Mouse (Mus musculus) cerebellum, adult 18-20 months (tissue): ENCODE data around the gene D630045J12Rik.

Source experiments
- DNase-seq, 2 experiments: peaks; one replicate each; pipeline ENCODE4 v3.0.0; 2021

D630045J12Rik gene

GRCm38 (mm10) chr6:38087242-38088026 lies 166.4 kb downstream of the D630045J12Rik start:
- DNase-seq = no peak

GRCm38 (mm10) chr6:38083204-38083603 lies 170.6 kb downstream of the D630045J12Rik start:
- no peak for DNase-seq

- DNase-seq = no peak
Observed at GRCm38 (mm10) chr6:38081727-38082341, 172.0 kb downstream of the D630045J12Rik start.

- no peak for DNase-seq
Observed at GRCm38 (mm10) chr6:38080364-38080763, 173.4 kb downstream of the D630045J12Rik start.

- no peak for DNase-seq
Observed at GRCm38 (mm10) chr6:38073592-38073991, 180.2 kb downstream of the D630045J12Rik start.
